Mouse (Mus musculus) stomach, embryonic 16.5 days (tissue): Measurements from ENCODE around the gene Marveld3. TPM values are rescaled to one million over a fixed set of nuclear protein-coding genes. Genes with fewer than 3 reads are reported as not detected.

Source experiments
- polyA plus RNA-seq: library from polyadenylated mRNA; unstranded; fragments of >200 nt; fragmentation: Nextera tagmentation; extraction: Ambion mirVana; gene quantifications from 2 replicates; pipeline ENCODE4 v1.2.1, GENCODE M21; 2015

Gene Marveld3
- polyA plus RNA-seq, 1 experiment from 2014 or later: 7.1 TPM

Other genes with a start within 250 kb of the Marveld3 start
- 7.5 and 7.7 TPM in 2 replicates for gene Atxn1l, start 224.5 kb downstream of the Marveld3 start, polyA plus RNA-seq
- gene Ap1g1, start 183.6 kb downstream of the Marveld3 start, polyA plus RNA-seq: 42.5 and 45.7 TPM in 2 replicates
- gene Phlpp2, start 93.7 kb downstream of the Marveld3 start, polyA plus RNA-seq: 2.8 TPM in 2 replicates
- not detected in 2 replicates for gene Tat, start 28.2 kb upstream of the Marveld3 start, polyA plus RNA-seq
- gene Chst4, start 77.5 kb upstream of the Marveld3 start, polyA plus RNA-seq: 0.94 and 1.6 TPM in 2 replicates
- gene Zfp612, start 117.5 kb upstream of the Marveld3 start, polyA plus RNA-seq: 6.5 and 7.1 TPM in 2 replicates
- gene Gm21964, start 139.0 kb upstream of the Marveld3 start, polyA plus RNA-seq: not detected in 2 replicates
- gene Gm17720, start 140.6 kb upstream of the Marveld3 start, polyA plus RNA-seq: not detected in 2 replicates
- 0.15 and 0.47 TPM in 2 replicates for gene Calb2, start 206.0 kb upstream of the Marveld3 start, polyA plus RNA-seq